Mouse (Mus musculus) heart, postnatal 4 days (tissue): ENCODE measurements around the gene Rnf169. TPM values are rescaled to one million over a fixed set of nuclear protein-coding genes. Genes with fewer than 3 reads are reported as not detected.

Experiments
- DNase-seq: peaks from one replicate; pipeline ENCODE4 v3.0.0; 2021
- total RNA-seq, 2 experiments: library from RNA; stranded (reverse); gene quantifications; 2 replicates each; pipeline ENCODE4 v1.2.3; 2021

Gene Rnf169
- total RNA-seq, 2 experiments from 2014 or later = 16.1 to 16.9 TPM

- DNase-seq = no peak
These were observed 88.8 kb downstream of the Rnf169 start for GRCm38 (mm10) chr7:99891471-99891870.

GRCm38 (mm10) chr7:99890168-99890755, 90.0 kb downstream of the Rnf169 start:
- DNase-seq = no peak

GRCm38 (mm10) chr7:99889175-99889880, 90.9 kb downstream of the Rnf169 start:
- DNase-seq = no peak

GRCm38 (mm10) chr7:99887743-99888142, 92.5 kb downstream of the Rnf169 start:
- no peak for DNase-seq

- DNase-seq = no peak
These were observed 93.0 kb downstream of the Rnf169 start for GRCm38 (mm10) chr7:99887230-99887735.

DNA sequence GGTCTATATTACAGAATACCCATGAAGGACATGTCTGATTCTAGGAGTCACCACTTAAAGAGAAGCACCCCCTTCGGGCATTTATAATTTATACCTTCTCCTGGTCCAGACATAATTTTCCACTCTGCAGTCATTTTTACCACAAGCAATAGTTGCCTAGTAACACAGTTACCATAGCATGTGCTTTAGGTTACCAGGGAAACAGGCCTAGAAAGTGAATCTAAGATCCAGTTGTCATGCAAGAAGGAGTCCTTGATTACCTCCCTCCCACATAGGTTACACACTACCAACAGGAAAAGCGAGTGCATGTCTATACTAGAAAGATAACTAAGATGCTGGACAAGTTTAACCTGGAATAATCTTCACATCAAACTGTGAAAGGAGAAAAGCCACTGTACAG, 102.0 kb downstream of the Rnf169 start:
- no peak for DNase-seq

- DNase-seq = peak; percentile 90
These were observed 103.9 kb downstream of the Rnf169 start for GRCm38 (mm10) chr7:99876345-99876744.

DNA sequence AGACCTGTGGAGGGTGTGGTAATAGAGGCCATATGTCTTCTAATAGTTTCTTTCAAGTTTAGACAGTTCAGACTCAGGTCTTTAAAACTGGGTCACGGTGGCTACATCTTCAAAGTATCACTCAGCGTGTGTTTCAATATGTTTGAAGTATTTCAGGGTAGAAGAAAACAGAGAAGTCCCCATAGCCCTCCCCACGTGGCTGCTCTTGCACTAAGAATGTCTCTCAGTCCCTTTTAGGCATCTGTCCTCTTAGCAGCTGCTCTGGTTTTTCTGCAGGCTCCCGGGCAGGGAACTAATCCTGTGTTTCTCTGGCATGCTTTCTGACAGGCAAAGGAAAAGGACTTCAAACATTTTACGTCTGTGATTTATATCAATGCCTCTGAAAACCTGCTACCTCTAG, 104.4 kb downstream of the Rnf169 start:
- DNase-seq = no peak

GRCm38 (mm10) chr7:99873965-99874364, 106.3 kb downstream of the Rnf169 start:
- no peak for DNase-seq

Other genes with a start within 250 kb of the Rnf169 start
- not detected for gene Olfr521, start 216.9 kb downstream of the Rnf169 start, total RNA-seq
- 1 to 10 TPM; 3.1 to 3.6 TPM for gene Neu3, start 152.0 kb downstream of the Rnf169 start, total RNA-seq
- under 1 TPM; 0.17 to 0.20 TPM for gene Xrra1, start 121.3 kb downstream of the Rnf169 start, total RNA-seq
- gene Spcs2, start 117.0 kb downstream of the Rnf169 start, total RNA-seq = 10 to 100 TPM; 64.0 to 68.1 TPM
- not detected for gene Chrdl2, start 25.7 kb upstream of the Rnf169 start, total RNA-seq
- gene Pold3, start 141.1 kb upstream of the Rnf169 start, total RNA-seq = 10 to 100 TPM; 28.9 to 29.1 TPM
- 1 to 10 TPM; 6.8 to 7.7 TPM for gene Lipt2, start 178.8 kb upstream of the Rnf169 start, total RNA-seq
- gene Kcne3, start 196.1 kb upstream of the Rnf169 start, total RNA-seq = 1 to 10 TPM; 1.8 to 3.8 TPM
- 1 to 10 TPM; 5.6 to 6.1 TPM for gene Pgm2l1, start 246.9 kb upstream of the Rnf169 start, total RNA-seq